Mouse (Mus musculus) adrenal gland, postnatal 25 days (tissue): ENCODE measurements around the gene Dnajb13. TPM values are rescaled to one million over a fixed set of nuclear protein-coding genes. Genes with fewer than 3 reads are reported as not detected.

Experiments used
- DNase-seq: peaks from one replicate; pipeline ENCODE4 v3.0.0; 2021; ENCODE audit warnings: mixed read lengths
- long read RNA-seq: library from polyadenylated mRNA; stranded (forward); transcript quantifications from one replicate; pipeline ENCODE4 v2.0.0, GENCODE M21; 2021
- total RNA-seq: library from RNA; stranded (reverse); gene quantifications from 2 replicates; pipeline ENCODE4 v1.2.3, GENCODE M21; 2021

Gene Dnajb13
- not detected in 2 replicates for total RNA-seq
- long read RNA-seq = 0 reads

GRCm38 (mm10) chr7:100514573-100514972 is at the start of gene Dnajb13:
Gene Dnajb13 (minus strand): TSS chr7:100514960.
- no peak for DNase-seq

DNA sequence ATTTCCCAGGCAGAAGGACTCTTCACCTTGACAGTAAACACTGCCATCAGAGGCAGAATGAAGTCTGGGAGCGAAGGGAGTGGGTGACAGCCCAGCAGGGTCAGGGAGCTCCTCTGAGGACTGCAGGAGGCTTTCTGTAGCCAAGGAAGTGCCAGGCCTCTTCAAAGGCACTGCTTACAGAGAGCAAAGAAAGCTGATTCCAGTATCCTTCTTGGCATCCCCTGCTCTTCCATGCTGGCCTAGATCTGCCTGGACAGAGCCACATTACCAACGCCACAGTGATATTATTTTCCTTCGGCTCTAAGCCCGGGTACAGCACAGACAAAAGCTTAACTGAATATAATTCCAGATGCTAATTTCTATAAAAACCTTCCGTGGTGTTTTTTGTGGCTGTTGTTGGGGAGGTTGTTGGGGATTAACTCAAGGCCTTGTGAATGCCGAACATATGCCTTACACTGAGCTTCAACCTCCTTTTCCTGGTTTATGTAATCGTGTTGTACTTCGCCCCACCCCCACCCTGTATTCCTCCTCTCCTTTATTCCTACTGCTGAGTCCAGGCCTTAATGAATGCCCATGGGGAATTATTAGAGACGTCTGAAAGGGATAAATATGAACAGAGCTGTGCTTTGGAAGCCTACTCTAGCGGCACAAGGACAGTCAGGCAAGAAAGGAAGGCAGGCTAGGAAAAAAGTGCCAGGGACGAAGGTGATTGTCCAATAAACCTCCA is 47.3 kb upstream of the Dnajb13 start:
- DNase-seq = no peak

GRCm38 (mm10) chr7:100559331-100559730 is 44.6 kb upstream of the Dnajb13 start:
- no peak for DNase-seq

GRCm38 (mm10) chr7:100557241-100557640 is 42.5 kb upstream of the Dnajb13 start:
- peak; percentile 20 for DNase-seq

DNA sequence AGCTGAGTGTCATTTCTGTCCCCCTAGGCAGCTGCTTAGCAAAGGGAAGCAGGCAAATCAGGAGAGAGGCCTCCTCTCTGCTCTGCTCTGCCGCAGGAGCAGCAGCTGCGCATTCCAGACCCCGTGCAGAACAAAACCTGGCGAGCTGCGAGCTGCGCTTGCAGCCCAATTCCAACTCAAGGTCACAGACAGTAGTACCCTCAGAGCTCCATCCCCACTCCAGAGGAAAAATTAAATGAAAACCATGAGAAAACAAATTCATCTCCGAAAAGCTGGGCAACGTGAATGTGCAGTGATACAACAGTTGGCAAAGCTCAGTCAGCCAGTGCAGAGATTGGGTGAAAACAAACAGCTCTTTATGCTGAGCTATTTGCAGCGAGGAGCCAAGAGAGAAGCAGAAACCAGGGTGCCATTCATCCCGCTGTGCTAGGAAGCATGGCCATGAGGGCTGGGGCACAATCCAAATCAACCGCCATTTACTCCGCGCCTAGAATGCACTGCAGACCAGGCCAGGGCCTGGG is 40.7 kb upstream of the Dnajb13 start:
- peak; percentile 10 for DNase-seq

- DNase-seq = no peak
Measured at GRCm38 (mm10) chr7:100554939-100555338, 40.2 kb upstream of the Dnajb13 start.

DNA sequence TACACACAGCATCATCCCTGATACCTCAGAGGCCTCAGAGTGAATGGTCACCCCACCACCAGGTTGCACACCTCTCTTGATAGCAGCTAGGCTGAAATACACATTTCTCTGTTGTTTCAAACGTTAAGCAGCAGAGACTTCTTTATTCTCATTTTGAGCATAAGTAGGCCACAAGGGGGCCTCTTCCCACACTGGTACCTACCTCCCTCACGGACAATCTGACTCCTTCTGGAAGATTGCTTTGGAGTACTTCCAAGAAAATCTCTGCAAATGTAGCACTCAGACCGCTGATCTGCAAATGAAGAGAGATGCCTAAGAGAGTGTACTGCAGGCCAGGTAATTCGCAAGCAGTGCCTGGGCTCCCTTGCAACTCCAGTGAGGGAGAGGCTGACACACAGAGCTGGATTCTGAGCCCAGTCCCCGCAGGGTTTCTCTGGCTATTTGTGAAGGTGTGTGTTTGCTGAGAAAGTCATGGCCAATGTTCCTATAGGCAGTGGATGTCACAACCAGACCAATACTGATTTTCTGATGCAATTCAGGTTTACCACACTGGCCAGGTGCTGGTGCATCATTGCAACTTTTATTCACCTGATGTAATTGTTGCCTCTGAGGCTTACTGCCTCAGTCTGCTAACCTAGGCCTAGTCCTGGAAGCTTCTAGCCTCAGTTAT is 35.7 kb upstream of the Dnajb13 start:
- no peak for DNase-seq

- no peak for DNase-seq
Measured at GRCm38 (mm10) chr7:100549796-100550195, 35.0 kb upstream of the Dnajb13 start.

DNA sequence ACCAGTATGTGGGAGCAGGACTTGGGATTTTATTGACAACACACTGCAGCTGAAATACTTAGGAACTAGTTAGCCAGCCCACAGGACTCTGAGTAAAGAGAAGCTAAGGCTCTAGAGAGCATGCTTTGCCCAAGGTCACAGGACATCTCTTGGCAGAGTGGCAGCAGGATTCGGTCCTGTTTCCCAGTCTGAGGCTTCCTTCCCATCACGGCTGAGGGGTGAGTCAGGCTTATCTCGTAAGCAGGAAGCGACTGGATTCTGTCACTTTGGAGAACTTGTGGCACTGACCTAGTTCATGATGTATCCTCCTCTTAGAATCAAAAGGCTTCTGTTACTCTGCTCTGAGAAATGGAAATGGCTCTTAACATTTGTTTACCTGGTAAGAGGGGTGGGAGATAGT is 32.9 kb upstream of the Dnajb13 start:
- DNase-seq = peak; percentile 56

DNA sequence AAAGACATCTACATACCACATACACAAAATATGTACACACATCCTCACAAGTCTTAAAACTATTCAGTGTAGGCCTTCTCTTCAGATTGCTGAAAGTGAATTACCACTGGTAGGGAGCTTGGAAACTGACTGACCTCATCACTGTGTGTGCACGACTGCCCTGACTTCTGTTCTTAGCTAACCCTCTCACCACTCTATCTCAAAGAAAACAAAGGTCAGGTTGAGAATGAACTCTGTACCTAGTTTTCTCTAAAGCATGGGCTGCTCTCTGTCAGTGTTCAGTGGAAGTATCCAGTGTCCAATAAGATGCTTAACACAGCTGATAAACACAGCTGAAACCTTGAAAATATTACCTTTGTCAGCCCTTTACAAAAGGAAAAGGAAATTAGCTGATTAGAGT is 29.7 kb upstream of the Dnajb13 start:
- no peak for DNase-seq

DNA sequence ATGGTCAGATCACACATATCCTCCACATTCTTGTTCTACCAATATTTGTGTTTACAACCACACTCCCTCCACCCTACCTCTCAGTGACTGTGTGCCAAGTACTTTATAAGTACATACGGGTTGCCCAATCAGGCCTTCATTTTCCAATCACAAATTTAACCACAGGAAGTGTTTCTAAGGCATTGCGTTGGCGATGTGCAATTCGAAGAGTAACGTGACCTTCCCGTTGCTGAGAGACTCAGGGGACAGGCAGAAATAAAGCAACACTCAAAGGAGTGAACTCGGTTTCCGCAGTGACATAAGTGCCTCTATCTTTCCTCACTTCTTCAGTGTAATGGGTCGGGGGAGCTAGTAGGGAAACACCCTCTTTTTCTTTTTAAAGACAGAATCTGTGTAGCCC is 24.8 kb upstream of the Dnajb13 start:
- DNase-seq = no peak

GRCm38 (mm10) chr7:100537519-100537902 is 22.8 kb upstream of the Dnajb13 start:
- no peak for DNase-seq

DNA sequence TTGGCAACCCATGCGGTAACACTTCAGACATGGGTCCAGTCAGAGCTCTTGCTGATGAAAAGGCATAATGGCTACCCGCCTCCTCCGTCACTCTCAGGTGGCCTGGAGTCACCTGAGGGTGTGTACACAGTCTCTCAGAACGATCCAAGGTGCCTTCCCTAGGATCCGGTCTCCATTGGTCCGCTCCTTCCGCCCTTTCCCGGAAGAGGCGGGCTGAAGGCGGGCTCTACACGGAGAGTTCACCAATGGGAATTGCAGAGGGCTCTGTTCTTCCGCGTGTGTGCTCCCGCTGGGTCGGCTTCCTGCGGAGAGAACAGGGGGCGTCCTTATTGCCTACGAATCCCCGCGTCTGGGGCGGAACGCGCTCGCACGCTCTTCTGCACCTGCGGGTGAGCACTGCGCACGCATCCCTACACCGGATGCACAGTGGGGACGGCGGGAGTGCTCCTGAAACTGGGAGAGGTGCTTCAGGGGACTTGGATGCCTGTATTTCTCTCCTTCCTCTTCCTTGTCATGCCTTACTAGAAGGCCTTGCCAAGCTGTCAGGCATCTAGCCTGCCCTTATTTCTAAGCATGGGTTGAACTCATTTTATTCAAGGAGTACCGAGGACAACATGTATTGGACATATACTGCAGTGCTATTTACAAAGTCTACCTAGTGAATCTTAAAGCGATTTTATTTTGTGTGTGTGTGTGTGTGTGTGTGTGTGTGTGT is 22.2 kb upstream of the Dnajb13 start, which contains the start of gene Coa4:
TSS of gene Coa4 (plus strand) at position 268 of the 715 bp plus-strand sequence.
- DNase-seq = peak; percentile 81

- no peak for DNase-seq
Measured at GRCm38 (mm10) chr7:100535831-100536230, 21.1 kb upstream of the Dnajb13 start.

DNA sequence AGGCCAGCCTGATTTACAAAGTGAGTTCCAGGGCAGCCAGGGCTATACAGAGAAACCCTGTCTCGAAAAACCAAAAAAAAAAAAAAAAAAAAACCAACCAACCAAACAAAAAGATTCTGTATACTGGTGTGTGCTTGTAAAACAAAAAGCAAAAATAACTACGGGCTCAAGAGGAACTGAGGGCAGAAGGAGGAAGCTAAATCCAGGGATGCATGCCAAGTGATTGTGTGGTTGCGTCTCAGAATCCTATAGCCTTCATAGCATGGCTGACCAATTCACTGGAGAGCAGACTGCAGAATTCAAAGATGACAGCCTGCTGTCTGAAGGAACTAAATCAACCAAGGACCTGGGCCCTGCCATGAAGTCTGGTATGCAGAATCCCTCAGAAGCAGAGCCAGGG is 19.5 kb upstream of the Dnajb13 start:
- DNase-seq = no peak

DNA sequence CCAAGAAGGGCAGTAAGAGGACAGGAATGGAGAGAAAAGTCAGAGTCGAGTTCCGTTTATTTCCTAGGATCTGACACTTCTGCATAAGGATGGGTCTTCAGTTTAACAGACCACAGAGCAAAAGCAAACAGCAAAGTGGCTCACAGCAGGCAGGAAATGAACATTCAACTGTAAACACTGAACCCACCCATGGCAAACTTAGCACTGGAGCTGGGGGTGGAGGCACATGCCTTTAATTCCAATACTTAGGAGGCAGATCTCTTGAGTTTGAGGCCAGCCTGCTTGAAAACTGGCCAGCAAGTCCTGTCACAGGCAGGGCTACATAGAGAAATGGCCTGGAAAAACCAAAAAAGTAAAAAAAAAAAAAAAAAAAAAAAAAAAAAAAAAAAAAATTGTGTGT is 18.7 kb upstream of the Dnajb13 start:
- DNase-seq = no peak

DNA sequence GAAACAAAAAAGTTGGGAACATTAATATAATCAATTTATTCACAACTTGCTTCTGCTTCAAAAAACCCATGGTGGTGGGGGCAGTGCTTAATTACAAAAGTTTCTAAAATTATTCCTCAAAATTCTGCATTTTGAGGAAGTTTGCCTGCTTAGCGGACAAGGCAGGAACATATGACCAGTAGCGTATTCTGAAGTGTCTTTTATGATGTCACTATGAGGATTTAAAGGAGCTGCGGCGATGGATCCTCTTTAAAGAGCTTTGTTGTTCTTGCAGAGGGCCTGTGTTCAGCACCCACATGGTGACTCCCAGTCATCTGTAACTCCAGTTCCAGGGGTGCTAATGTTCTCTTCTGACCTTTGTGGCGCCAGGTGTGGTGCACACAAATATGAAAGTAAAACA is 16.0 kb upstream of the Dnajb13 start:
- no peak for DNase-seq

GRCm38 (mm10) chr7:100524669-100525068 is 9.9 kb upstream of the Dnajb13 start:
- DNase-seq = no peak

DNA sequence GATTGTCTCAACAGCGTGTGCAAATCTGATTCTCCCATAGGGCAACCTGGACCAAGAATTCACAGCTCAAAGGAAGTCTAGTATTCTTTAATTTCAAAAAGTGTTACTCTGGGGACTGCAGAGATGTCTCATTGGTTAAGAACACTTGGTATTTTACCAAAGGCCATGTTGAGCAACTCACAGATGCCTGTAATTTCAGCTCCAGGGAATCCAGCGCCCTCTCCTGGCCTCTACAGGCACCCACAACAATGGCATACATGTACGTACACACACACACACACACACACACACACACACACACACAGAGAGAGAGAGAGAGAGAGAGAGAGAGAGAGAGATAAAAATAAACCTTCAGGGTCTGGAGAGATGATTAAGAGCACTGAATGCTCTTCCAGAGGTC is 7.5 kb upstream of the Dnajb13 start:
- DNase-seq = no peak

DNA sequence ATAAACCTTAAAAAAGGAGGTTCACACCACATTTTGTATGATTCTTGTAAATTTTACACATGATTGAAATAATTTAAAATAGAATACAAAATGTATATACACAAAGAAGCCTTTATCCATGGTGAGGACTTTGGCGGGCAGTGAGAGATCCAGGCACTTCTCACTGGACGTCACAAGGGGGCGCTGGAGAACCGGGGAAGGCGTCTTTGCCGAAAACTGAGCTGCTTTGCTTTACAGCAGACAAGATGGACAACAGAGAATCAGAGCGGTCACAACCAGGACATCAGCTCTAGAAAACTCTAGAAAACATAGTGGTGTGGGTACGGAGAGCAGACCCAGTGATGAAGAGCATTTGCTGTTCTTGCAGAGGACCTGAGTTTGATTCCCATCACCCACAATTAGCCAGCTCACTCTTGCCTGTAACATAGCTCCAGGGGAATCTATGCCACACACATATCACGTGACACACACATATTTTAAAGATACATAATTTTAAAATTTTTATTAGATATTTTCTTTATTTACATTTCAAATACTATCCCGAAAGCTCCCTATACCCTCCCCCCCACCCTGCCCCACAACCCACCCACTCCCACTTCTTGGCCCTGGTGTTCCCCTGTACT is 6.0 kb upstream of the Dnajb13 start:
- peak; percentile 90 for DNase-seq

- DNase-seq = no peak
Measured at GRCm38 (mm10) chr7:100520204-100520603, 5.4 kb upstream of the Dnajb13 start.

DNA sequence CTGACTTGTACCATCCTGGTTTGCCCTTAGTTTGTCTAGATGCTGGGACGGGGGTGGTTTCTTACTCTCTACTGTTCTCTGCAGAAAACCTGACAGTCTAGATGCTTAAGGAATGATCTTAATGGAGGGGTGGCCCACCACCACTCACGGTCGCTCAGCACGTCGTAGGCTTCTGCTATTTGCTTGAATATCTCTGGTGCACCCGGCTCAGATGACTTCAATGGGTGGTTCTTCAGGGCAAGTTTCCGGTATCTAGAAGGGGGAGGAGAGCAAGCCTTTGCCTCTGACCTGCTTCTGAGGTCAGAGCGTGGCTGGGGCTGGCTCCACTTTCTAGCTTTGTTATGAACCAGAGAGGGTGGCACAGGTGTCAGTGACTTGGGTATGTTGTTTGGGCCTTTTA is 3.2 kb downstream of the Dnajb13 start:
- DNase-seq = no peak

DNA sequence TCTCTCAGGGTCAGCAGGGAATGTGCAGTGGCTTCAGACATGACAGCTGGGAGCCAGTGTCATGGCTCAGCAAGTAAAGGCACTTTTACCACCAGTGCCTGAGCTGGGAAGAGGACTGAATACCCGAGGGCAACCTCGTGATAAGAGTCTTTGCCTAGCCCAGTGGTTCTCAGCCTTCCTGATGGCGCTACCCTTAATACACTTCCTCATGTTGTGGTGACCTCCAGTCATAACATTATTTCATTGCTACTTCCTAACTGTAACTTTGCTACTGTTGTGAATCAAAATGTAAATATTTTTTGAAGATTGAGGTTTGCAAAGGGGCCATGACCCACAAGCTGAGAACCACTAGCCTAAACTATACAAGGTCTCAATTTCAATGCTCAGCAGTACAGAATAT is 6.1 kb downstream of the Dnajb13 start:
- no peak for DNase-seq
